Mouse (Mus musculus) hindbrain, embryonic 10.5 days (tissue): ENCODE results near the gene Usp54. TPM values are rescaled to one million over a fixed set of nuclear protein-coding genes. Genes with fewer than 3 reads are reported as not detected.
A peak's percentile ranks its signal among the peaks of the same experiment; 100 is the strongest.

Experiments used
- DNase-seq: peaks from one replicate; pipeline ENCODE4 v3.0.0-alpha.2; 2017; ENCODE audit warnings: low spot score
- H3K27ac ChIP-seq: fragments of 300-500 bp; sonication (generic); 2 replicates; pipeline ENCODE4 v1.5.1; 2016; ENCODE audit warnings: mild to moderate bottlenecking, moderate library complexity
- H3K27me3 ChIP-seq: fragments of 300-500 bp; sonication (generic); 2 replicates; pipeline ENCODE4 v1.6.1; 2016; ENCODE audit warnings: mild to moderate bottlenecking; ENCODE audit not compliant: poor library complexity, insufficient read depth, severe bottlenecking
- H3K36me3 ChIP-seq: fragments of 300-500 bp; sonication (generic); 2 replicates; pipeline ENCODE4 v1.6.1; 2016; ENCODE audit warnings: mild to moderate bottlenecking, moderate library complexity
- H3K4me1 ChIP-seq: fragments of 300-500 bp; sonication (generic); replicated peaks from 2 replicates; pipeline ENCODE4 v1.6.1; 2016; ENCODE audit warnings: mild to moderate bottlenecking
- H3K4me3 ChIP-seq: fragments of 300-500 bp; sonication (generic); 2 replicates; pipeline ENCODE4 v1.5.1; 2016; ENCODE audit warnings: mild to moderate bottlenecking, moderate library complexity
- H3K9me3 ChIP-seq: fragments of 300-500 bp; sonication (generic); 2 replicates; pipeline ENCODE4 v1.6.1; 2016; ENCODE audit warnings: mild to moderate bottlenecking, moderate library complexity
- WGBS: fragments of 180-500 bp; shearing (Covaris S2); methylation state at CpG from one replicate; pipeline ENCODE4 v1.1.7; 2016; 5-methylcytosine and 5-hydroxymethylcytosine counted together
- polyA plus RNA-seq: library from polyadenylated mRNA; unstranded; fragments of >200 nt; fragmentation: Nextera tagmentation; extraction: Ambion mirVana; gene quantifications from 2 replicates; pipeline ENCODE4 v1.2.1, GENCODE M21; 2016

Usp54 gene
- polyA plus RNA-seq, 1 experiment from 2014 or later: 12.7 TPM

DNA sequence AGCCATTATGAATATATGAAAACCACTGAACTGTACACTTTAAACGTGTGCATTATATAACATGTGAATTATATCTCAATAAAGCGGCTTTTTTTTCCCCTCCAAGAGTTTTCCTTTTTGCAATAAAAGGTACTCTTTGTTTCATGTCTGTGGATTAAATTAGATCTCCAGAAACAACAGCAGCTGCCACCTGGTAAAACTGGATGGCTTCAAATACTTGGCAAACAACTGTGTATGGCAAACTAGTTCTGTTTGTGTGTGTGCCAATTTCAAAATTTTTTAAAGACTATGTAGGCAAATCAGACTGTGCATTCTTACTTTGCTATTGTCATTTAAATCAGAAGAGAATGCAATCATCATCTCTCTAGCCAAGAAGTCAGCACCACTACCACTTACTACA lies 19.0 kb downstream of the Usp54 start:
- WGBS: 93% methylated on average over 2 of the region's 2 CpGs
- no peak overlapping the region for H3K27ac ChIP-seq
- H3K36me3 ChIP-seq: peaks cover 20% of the 10 kb centered on the region
- DNase-seq: no peak
- H3K9me3 ChIP-seq: no peaks in the 10 kb centered on the region
- H3K27me3 ChIP-seq: no peaks in the 10 kb centered on the region
- H3K4me3 ChIP-seq: no peak overlapping the region
- peaks cover 5% of the 10 kb centered on the region for H3K4me1 ChIP-seq

DNA sequence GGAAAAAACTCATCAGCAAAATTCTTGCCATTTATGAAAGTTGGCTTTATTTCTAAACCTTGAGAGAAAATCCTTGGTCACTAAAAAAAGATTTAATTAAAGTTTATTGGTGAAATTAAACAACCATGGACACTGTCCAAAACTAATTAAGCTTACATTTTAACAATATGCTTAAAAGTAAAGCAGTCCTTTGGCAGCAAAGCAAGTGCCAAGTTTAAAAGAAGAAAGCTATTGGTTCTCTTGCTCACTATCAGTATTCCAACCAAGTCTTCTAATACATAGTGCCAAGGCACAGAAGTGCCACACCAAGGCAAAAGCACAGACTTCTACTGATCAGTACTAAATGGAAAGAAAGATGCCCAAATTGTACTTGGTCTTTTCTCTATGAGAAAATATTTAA lies 21.7 kb downstream of the Usp54 start:
- Histone ChIP-seq H3K27me3 (no peaks in the 10 kb centered on the region), H3K4me3 (no peak overlapping the region), H3K9me3 (no peaks in the 10 kb centered on the region), H3K27ac (no peak overlapping the region), H3K4me1 (peaks cover 10% of the 10 kb centered on the region; the same call in 1 of the 2 replicates), H3K36me3 (peaks cover 20% of the 10 kb centered on the region)
- no peak for DNase-seq

DNA sequence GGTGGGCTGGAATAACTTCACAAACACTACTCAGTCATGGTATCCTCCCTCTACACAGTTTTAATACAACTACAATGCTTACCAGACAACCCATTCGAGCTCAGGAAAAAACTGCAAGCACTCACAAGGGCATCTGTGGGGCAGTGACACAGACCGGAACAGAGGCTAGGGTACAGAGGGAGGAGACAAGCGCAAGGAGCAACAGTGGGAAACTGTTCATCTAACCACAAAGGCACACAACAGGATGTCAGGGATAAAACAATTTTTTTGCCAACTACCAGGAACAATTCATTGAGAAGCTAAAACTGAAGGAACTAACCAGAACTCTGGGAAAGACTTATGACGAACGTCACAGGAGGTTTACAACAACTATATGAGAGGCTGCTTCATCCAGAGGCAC lies 22.7 kb downstream of the Usp54 start:
- Histone ChIP-seq H3K27ac (no peak overlapping the region), H3K4me3 (no peak overlapping the region), H3K4me1 (peaks cover 10% of the 10 kb centered on the region; the same call in 1 of the 2 replicates), H3K36me3 (peaks cover 18% of the 10 kb centered on the region), H3K9me3 (no peaks in the 10 kb centered on the region), H3K27me3 (no peaks in the 10 kb centered on the region)
- 80% methylated on average over 5 of the region's 5 CpGs for WGBS
- DNase-seq: no peak

DNA sequence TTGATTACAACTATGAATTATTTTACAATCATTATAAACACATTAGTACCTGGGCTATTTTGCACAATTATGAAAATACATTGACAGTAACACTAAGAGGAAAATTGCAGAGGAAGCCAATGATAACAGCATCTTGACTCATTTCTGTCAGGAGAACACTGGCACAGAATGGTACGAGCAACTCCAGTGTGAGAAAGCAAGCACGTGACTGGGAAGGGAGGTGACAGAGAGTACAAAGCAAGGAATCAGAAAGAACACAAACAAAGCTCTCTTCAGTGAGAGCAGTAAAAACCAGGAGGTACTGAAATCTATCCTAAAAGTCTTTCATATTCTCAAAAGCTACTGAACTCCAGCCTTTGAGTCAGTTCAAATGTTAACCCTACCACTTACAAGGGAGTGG lies 24.4 kb downstream of the Usp54 start:
- no peak overlapping the region for H3K4me3 ChIP-seq
- 49% methylated on average over 2 of the region's 2 CpGs for WGBS

DNA sequence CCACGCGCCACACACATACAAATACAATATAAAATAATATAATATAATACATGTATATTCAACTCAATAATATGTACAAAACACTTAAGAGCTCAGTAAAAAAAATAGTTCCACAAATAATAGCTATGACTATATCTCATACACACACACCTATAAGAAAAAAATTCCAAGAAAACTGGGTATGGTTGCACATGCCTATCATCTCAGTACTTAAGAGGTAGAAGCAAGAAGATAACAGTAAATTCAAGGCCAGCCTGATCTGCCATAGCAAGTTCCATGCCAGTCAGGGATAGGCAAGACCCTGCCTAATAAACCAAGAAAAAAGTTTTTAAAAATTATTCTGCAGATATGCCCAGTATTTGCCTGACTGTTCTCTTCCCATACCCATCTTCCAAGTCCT lies 25.8 kb downstream of the Usp54 start:
- WGBS: 99% methylated on average over 2 of the region's 2 CpGs
- peaks cover 10% of the 10 kb centered on the region; the same call in 1 of the 2 replicates for H3K4me1 ChIP-seq
- no peaks in the 10 kb centered on the region for H3K9me3 ChIP-seq
- DNase-seq: no peak
- H3K36me3 ChIP-seq: peaks cover 6% of the 10 kb centered on the region
- no peaks in the 10 kb centered on the region for H3K27me3 ChIP-seq
- no peak overlapping the region for H3K4me3 ChIP-seq
- no peak overlapping the region for H3K27ac ChIP-seq

More for the DNA sequence above, 24.4 kb downstream of the Usp54 start:
- H3K36me3 ChIP-seq: peaks cover 17% of the 10 kb centered on the region
- no peaks in the 10 kb centered on the region for H3K27me3 ChIP-seq
- H3K9me3 ChIP-seq: no peaks in the 10 kb centered on the region
- peaks cover 10% of the 10 kb centered on the region; the same call in 1 of the 2 replicates for H3K4me1 ChIP-seq
- no peak overlapping the region for H3K27ac ChIP-seq
- no peak for DNase-seq

DNA sequence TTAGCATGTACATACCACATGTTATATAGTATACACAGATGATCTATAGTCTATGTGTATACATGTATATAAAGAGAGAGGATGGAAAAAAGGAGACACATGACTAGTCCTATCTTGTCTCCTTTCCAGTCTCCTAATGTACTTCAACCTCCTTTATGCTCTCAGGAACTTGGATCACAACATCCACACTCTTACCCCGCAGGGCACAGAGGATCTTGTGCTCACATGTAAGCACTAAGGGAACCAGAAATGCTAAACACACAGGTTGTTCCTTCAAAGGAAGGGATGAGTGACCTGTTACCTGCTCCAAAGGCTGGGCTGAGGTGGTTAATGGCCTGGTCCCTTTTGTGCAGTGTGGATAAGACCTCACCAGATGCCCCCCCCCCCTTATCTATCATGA lies 28.0 kb downstream of the Usp54 start:
- H3K36me3 ChIP-seq: no peaks in the 10 kb centered on the region
- 92% methylated on average over 1 of the region's 1 CpGs for WGBS
- H3K4me3 ChIP-seq: no peak overlapping the region
- DNase-seq: no peak
- H3K4me1 ChIP-seq: peaks cover 7% of the 10 kb centered on the region; the same call in 1 of the 2 replicates
- H3K27ac ChIP-seq: no peak overlapping the region
- H3K9me3 ChIP-seq: no peaks in the 10 kb centered on the region
- no peaks in the 10 kb centered on the region for H3K27me3 ChIP-seq

DNA sequence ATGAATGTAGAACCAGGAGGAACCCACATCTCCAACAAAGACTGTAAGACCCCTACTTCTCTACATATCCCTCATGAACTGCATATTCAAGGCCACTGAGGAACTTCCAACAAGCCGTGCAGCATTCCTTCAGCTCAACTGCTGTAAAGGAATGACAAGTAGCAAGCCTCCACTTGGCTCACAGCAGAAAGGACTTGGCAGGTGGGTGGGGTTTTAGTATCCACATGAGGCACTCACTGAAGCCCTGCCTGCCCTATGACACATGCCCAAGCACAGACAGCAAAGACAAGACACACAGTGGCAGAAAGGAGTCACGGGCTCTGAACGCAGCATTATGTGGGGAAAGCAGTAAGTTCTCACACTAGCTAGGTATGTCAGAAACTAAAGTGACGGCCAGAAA lies 30.7 kb downstream of the Usp54 start:
- 91% methylated on average over 4 of the region's 4 CpGs for WGBS
- Histone ChIP-seq H3K4me1 (no peaks in the 10 kb centered on the region), H3K9me3 (no peaks in the 10 kb centered on the region), H3K4me3 (no peak overlapping the region), H3K27ac (no peak overlapping the region), H3K27me3 (no peaks in the 10 kb centered on the region), H3K36me3 (peaks cover 18% of the 10 kb centered on the region)
- no peak for DNase-seq

DNA sequence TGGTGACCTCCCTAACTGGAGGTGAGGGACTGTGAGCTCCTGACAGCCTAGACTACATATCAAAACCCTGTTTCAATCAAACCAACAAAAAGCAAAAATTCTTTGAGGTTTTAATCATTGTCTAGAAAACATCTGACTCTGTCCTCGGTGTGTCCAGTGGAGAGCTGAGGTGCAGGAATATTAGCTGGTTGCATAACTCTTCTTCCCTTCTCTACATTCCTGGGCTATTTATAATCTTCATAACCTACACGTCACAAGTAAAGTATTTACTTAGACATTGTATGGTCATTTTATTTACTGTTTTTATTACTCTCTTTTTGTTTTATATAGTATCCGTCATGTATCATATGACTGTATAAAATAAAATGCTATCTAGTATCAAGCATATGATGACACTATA lies 31.3 kb downstream of the Usp54 start:
- WGBS: 92% methylated on average over 3 of the region's 3 CpGs
- H3K27ac ChIP-seq: no peak overlapping the region
- no peak for DNase-seq
- peaks cover 21% of the 10 kb centered on the region for H3K36me3 ChIP-seq
- no peaks in the 10 kb centered on the region for H3K9me3 ChIP-seq
- H3K4me3 ChIP-seq: no peak overlapping the region
- no peaks in the 10 kb centered on the region for H3K27me3 ChIP-seq
- H3K4me1 ChIP-seq: no peaks in the 10 kb centered on the region

DNA sequence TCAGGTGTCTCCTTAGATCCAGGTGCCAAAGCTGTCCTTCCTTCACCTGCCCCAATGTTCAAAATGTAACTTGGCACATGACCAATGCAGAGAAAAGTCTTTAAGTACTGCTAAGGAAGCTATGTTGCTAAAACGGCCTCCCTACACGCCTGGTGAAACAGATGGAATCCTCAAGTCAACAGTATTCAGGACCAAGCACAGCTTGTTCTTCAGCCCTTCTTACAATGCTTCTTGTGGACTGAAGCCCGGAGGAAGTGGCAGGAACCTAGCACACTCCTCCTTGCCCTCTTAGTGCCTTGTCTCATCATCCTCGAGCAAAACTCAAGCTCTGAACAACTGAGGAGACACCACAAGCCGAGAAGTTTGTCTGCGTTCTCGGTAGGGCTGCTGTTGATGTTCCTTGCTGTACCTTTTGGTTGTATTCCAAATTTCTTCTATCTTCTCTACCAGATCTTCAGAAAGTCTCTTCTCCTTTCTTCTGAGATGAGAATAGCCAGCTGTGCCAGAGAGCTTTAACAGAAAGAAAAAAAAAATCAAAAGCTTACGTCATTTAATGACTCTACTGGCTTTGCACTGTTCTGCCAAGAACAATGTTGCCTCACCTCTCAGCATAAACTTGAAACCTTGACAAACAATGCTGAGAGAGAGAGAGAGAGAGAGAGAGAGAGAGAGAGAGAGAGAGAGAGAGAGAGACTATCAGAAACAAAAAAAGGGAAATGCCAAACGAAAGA lies 33.3 kb downstream of the Usp54 start:
- no peak for DNase-seq
- Histone ChIP-seq H3K27me3 (no peaks in the 10 kb centered on the region), H3K36me3 (peaks cover 30% of the 10 kb centered on the region), H3K27ac (no peak overlapping the region), H3K4me3 (no peak overlapping the region), H3K4me1 (no peaks in the 10 kb centered on the region), H3K9me3 (no peaks in the 10 kb centered on the region)
- WGBS: 91% methylated on average over 9 of the region's 9 CpGs

DNA sequence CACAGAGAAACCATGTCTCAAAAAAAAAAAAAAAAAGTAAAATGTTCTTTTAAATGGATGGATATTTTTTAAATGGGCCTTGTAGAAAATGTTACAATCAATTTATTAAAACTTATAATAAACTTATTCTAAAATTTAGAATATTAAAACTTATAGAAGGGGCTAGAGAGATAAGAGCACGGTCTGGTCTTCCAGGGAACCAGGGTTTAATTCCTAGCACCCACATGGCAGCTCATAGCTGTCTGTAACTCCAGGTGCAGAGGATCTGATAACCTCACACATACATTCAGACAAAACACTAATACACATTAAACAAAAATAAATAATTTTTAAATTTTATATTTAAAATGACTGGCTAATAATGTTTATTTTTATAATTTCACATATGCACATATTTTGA lies 39.6 kb downstream of the Usp54 start:
- no peak for DNase-seq
- Histone ChIP-seq H3K4me1 (peaks cover 4% of the 10 kb centered on the region; the same call in 1 of the 2 replicates), H3K27me3 (no peaks in the 10 kb centered on the region), H3K9me3 (no peaks in the 10 kb centered on the region), H3K4me3 (no peak overlapping the region), H3K36me3 (peaks cover 15% of the 10 kb centered on the region), H3K27ac (no peak overlapping the region)
- 95% methylated on average over 1 of the region's 1 CpGs for WGBS

DNA sequence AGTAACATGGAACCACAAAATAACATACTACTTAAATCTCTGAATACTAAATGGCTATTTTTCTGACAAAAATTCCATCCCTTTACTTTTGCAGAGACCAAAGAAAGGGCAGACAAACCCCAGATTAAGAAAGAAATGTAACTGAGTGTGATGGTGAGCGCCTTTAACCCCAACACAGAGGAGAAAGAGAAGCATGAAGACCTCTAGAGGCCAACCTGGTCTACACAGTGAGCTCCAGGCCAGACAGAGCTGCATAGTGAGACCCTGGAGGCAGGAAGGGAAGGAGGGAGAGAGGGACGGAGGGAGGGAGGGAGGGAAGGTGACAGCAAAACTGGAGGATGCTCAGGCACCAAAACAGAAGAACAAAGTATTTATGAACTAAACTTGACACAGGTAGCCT lies 40.7 kb downstream of the Usp54 start:
- H3K27me3 ChIP-seq: no peaks in the 10 kb centered on the region
- peaks cover 15% of the 10 kb centered on the region; the same call in 1 of the 2 replicates for H3K4me1 ChIP-seq
- no peak overlapping the region for H3K27ac ChIP-seq
- no peak for DNase-seq
- no peak overlapping the region for H3K4me3 ChIP-seq
- H3K36me3 ChIP-seq: peaks cover 12% of the 10 kb centered on the region
- WGBS: 73% methylated on average over 2 of the region's 2 CpGs
- H3K9me3 ChIP-seq: no peaks in the 10 kb centered on the region

DNA sequence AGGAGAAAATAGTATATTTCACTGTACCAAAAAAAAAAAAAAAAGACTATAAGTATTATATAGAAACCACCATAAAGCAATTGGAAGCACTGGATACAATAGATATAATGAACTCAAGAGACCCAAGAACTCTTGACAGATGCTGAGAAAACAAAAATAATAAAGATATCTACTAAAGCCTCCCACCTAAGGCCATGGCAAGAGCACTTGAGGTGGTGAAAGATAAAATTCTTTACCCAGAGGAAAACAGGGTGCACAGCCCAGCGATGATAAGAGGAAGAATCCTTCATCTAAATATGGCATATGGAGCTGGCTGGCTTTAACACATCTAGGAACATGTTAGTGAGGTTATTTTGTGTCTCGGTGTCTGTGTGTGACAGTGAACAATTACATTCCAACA lies 41.3 kb downstream of the Usp54 start:
- no peak overlapping the region for H3K27ac ChIP-seq
- DNase-seq: no peak
- H3K4me1 ChIP-seq: peaks cover 17% of the 10 kb centered on the region; the same call in 1 of the 2 replicates
- 91% methylated on average over 2 of the region's 2 CpGs for WGBS
- H3K4me3 ChIP-seq: no peak overlapping the region
- no peaks in the 10 kb centered on the region for H3K9me3 ChIP-seq
- H3K27me3 ChIP-seq: no peaks in the 10 kb centered on the region
- H3K36me3 ChIP-seq: peaks cover 8% of the 10 kb centered on the region

DNA sequence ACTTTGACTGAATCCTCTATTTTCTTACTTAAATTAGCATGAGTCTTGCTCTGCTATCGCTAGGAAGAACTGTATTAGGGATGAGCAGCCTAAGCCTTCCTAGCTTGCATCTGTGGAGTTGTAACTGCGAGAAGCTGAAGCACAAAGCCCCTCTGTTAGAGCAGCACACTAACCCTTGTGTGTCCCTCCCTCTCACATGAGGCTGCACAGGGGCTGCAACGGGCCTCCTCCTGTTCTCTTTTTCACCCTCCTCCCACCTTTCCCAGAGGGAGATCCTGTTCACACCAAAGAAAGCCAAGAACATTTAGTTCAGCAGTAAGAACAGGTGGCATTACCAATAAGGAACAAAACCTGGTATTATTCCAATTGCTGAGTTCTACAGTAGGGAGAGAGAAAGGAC lies 45.1 kb downstream of the Usp54 start:
- H3K27me3 ChIP-seq: no peaks in the 10 kb centered on the region
- H3K4me1 ChIP-seq: peaks cover 17% of the 10 kb centered on the region; the same call in 1 of the 2 replicates
- no peak overlapping the region for H3K4me3 ChIP-seq
- H3K27ac ChIP-seq: peak overlapping the region; percentile 45
- H3K36me3 ChIP-seq: no peaks in the 10 kb centered on the region
- 32% methylated on average over 3 of the region's 3 CpGs for WGBS
- peak; percentile 9 for DNase-seq
- H3K9me3 ChIP-seq: no peaks in the 10 kb centered on the region

DNA sequence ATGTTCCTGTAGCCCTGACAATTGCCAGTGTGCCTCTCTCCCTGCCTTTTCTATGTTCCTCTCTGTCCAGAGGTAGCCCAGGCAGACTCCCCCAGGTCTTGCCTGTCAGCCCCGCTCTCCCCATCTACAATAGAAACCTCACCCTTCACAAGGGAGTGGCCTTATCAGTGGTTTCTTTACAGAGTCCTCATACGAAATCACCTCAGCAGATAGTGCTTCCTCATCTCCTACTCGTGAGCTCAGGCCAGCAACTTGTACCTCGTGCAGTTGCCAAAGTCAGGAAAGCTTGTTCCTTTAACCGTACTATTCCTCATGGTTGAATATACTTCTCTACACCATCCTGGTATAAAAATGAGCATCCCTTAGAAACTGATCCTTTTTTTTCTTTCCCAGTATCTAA lies 53.4 kb downstream of the Usp54 start:
- Histone ChIP-seq H3K9me3 (no peaks in the 10 kb centered on the region), H3K36me3 (peaks cover 46% of the 10 kb centered on the region)
- WGBS: 88% methylated on average over 5 of the region's 5 CpGs

More for the DNA sequence above, 53.4 kb downstream of the Usp54 start:
- Histone ChIP-seq H3K4me3 (no peak overlapping the region), H3K27ac (no peak overlapping the region), H3K4me1 (no peaks in the 10 kb centered on the region), H3K27me3 (no peaks in the 10 kb centered on the region)
- no peak for DNase-seq
